Mouse (Mus musculus): Measurements from ENCODE around the gene Igsf3. TPM values are rescaled to one million over a fixed set of nuclear protein-coding genes. Genes with fewer than 3 reads are reported as not detected.
"Not testable (repeated sequence)": the region's sequence is repeated elsewhere in the genome, so short reads cannot be mapped to it uniquely, and the experiment has no call there.

The Igsf3 gene
- total RNA-seq, 2 experiments from 2014 or later, result 0.96 to 2.8 TPM

- ATAC-seq (replicated peaks; ENCODE audit: low FRiP score, poor library complexity, severe bottlenecking), result no peak
These were observed 22.0 kb downstream of the Igsf3 start for GRCm38 (mm10) chr3:101398877-101399276.

- ATAC-seq (replicated peaks; ENCODE audit: low FRiP score, poor library complexity, severe bottlenecking), result no peak
These were observed 24.6 kb downstream of the Igsf3 start for GRCm38 (mm10) chr3:101401501-101401900.

GRCm38 (mm10) chr3:101404620-101405415 is 27.9 kb downstream of the Igsf3 start:
- no peak for ATAC-seq (replicated peaks; ENCODE audit: low FRiP score, poor library complexity, severe bottlenecking)

- no peak for ATAC-seq (replicated peaks; ENCODE audit: low FRiP score, poor library complexity, severe bottlenecking)
These were observed 28.6 kb downstream of the Igsf3 start for GRCm38 (mm10) chr3:101405495-101405894.

- no peak for ATAC-seq (replicated peaks; ENCODE audit: low FRiP score, poor library complexity, severe bottlenecking)
These were observed 29.2 kb downstream of the Igsf3 start for GRCm38 (mm10) chr3:101406097-101406496.

- no peak for ATAC-seq (replicated peaks; ENCODE audit: low FRiP score, poor library complexity, severe bottlenecking)
These were observed 30.7 kb downstream of the Igsf3 start for GRCm38 (mm10) chr3:101407568-101407967.

- ATAC-seq (replicated peaks; ENCODE audit: low FRiP score, poor library complexity, severe bottlenecking), result no peak
These were observed 32.3 kb downstream of the Igsf3 start for GRCm38 (mm10) chr3:101408953-101409750.

GRCm38 (mm10) chr3:101410202-101410601 is 33.3 kb downstream of the Igsf3 start:
- ATAC-seq (replicated peaks; ENCODE audit: low FRiP score, poor library complexity, severe bottlenecking), result no peak

GRCm38 (mm10) chr3:101410745-101411144 is 33.9 kb downstream of the Igsf3 start:
- ATAC-seq (replicated peaks; ENCODE audit: low FRiP score, poor library complexity, severe bottlenecking), result no peak

GRCm38 (mm10) chr3:101411626-101412025 is 34.7 kb downstream of the Igsf3 start:
- ATAC-seq (replicated peaks; ENCODE audit: low FRiP score, poor library complexity, severe bottlenecking), result no peak

- no peak for ATAC-seq (replicated peaks; ENCODE audit: low FRiP score, poor library complexity, severe bottlenecking)
These were observed 35.2 kb downstream of the Igsf3 start for GRCm38 (mm10) chr3:101412115-101412514.

GRCm38 (mm10) chr3:101413013-101413412 is 36.1 kb downstream of the Igsf3 start:
- not testable (repeated sequence) for ATAC-seq (replicated peaks; ENCODE audit: low FRiP score, poor library complexity, severe bottlenecking)

- no peak for ATAC-seq (replicated peaks; ENCODE audit: low FRiP score, poor library complexity, severe bottlenecking)
These were observed 42.1 kb downstream of the Igsf3 start for GRCm38 (mm10) chr3:101418740-101419652.

GRCm38 (mm10) chr3:101419653-101419994 is 42.7 kb downstream of the Igsf3 start:
- no peak for ATAC-seq (replicated peaks; ENCODE audit: low FRiP score, poor library complexity, severe bottlenecking)

GRCm38 (mm10) chr3:101423188-101423587 is 46.3 kb downstream of the Igsf3 start:
- no peak for ATAC-seq (replicated peaks; ENCODE audit: low FRiP score, poor library complexity, severe bottlenecking)

- ATAC-seq (replicated peaks; ENCODE audit: low FRiP score, poor library complexity, severe bottlenecking), result no peak
These were observed 47.5 kb downstream of the Igsf3 start for GRCm38 (mm10) chr3:101424295-101424885.

GRCm38 (mm10) chr3:101429982-101430754 is 53.3 kb downstream of the Igsf3 start:
- peak; percentile 30; the same call in 1 of the 2 replicates for ATAC-seq (replicated peaks; ENCODE audit: low FRiP score, poor library complexity, severe bottlenecking)

- ATAC-seq (replicated peaks; ENCODE audit: low FRiP score, poor library complexity, severe bottlenecking), result no peak
These were observed 53.9 kb downstream of the Igsf3 start for GRCm38 (mm10) chr3:101430755-101431115.

- ATAC-seq (replicated peaks; ENCODE audit: low FRiP score, poor library complexity, severe bottlenecking), result no peak
These were observed 58.8 kb downstream of the Igsf3 start for GRCm38 (mm10) chr3:101435672-101436071.
